Mouse (Mus musculus): ENCODE data around the gene Etfbkmt. TPM values are rescaled to one million over a fixed set of nuclear protein-coding genes. Genes with fewer than 3 reads are reported as not detected.
"Not testable (repeated sequence)": the region's sequence is repeated elsewhere in the genome, so short reads cannot be mapped to it uniquely, and the experiment has no call there.

Gene Etfbkmt
- polyA plus RNA-seq, 1 experiment from 2014 or later, result 13.5 TPM

GRCm38 (mm10) chr6:149179064-149179463 is 39.4 kb downstream of the Etfbkmt start:
- H3K27me3 ChIP-seq, result no peaks in the 10 kb centered on the region
- TF ChIP-seq CTCF (IDR thresholded peaks at IDR 0.05), result no peak
- CTCF ChIA-PET, result interaction anchor here (1.1 to 1.7 kb wide), 2 partner anchors 9 to 17 kb away, joined by 3 to 5 read pairs; partner anchors contain the start of gene Amn1
- in situ Hi-C loops (cut with MboI; ENCODE audit: low pct_unique_long_range_greater_than_20kb), result no loop called here
- DNase-seq (ENCODE audit: low read depth, low spot score) (no peak), ATAC-seq (no peak)
- POLR2A ChIA-PET, result interaction anchor here (0.9 kb wide), 1 partner anchor 10 kb away, joined by 3 read pairs; the partner anchor contains the start of gene Amn1

GRCm38 (mm10) chr6:149184007-149184406 is 44.4 kb downstream of the Etfbkmt start:
- no peak for DNase-seq (ENCODE audit: low read depth, low spot score)
- TF ChIP-seq CTCF (IDR thresholded peaks at IDR 0.05), result no peak
- H3K27me3 ChIP-seq, result no peaks in the 10 kb centered on the region
- CTCF ChIA-PET, result no interaction called here
- in situ Hi-C loops (cut with MboI; ENCODE audit: low pct_unique_long_range_greater_than_20kb), result no loop called here
- POLR2A ChIA-PET, result no interaction called here
- no peak for ATAC-seq

- in situ Hi-C loops (cut with MboI; ENCODE audit: low pct_unique_long_range_greater_than_20kb), result no loop called here
- no peak for TF ChIP-seq CTCF (IDR thresholded peaks at IDR 0.05)
- ChIA-PET CTCF (interaction anchor here (1.9 kb wide), 1 partner anchor 8 kb away, joined by 5 read pairs; no protein-coding TSS in a partner anchor), POLR2A (interaction anchor here (0.6 to 1.0 kb wide), 2 partner anchors 55 to 124 kb away, joined by 3 read pairs; no protein-coding TSS in a partner anchor)
- DNase-seq (ENCODE audit: low read depth, low spot score) (no peak), ATAC-seq (no peak)
- H3K27me3 ChIP-seq, result no peaks in the 10 kb centered on the region
Observed at GRCm38 (mm10) chr6:149187371-149187770, 47.7 kb downstream of the Etfbkmt start.

GRCm38 (mm10) chr6:149188041-149188924 is 48.6 kb downstream of the Etfbkmt start, which contains the start of gene Amn1:
Gene Amn1, minus strand, starts transcription at chr6:149188712.
- in situ Hi-C loops (cut with MboI; ENCODE audit: low pct_unique_long_range_greater_than_20kb), result no loop called here
- H3K27me3 ChIP-seq, result no peaks in the 10 kb centered on the region
- POLR2A ChIA-PET, result interaction anchor here (1.0 to 1.7 kb wide), 4 partner anchors 10 to 123 kb away, joined by 3 to 5 read pairs (median 3); partner anchors contain the start of gene Resf1
- CTCF ChIA-PET, result interaction anchor here (1.1 to 1.9 kb wide), 2 partner anchors 9 to 186 kb away, joined by 4 to 5 read pairs; no protein-coding TSS in a partner anchor
- no peak for TF ChIP-seq CTCF (IDR thresholded peaks at IDR 0.05)
- DNase-seq (ENCODE audit: low read depth, low spot score) (peak; percentile 72), ATAC-seq (peak; percentile 98)

GRCm38 (mm10) chr6:149188925-149189257 is 49.2 kb downstream of the Etfbkmt start:
- no peak for TF ChIP-seq CTCF (IDR thresholded peaks at IDR 0.05)
- no peak for DNase-seq (ENCODE audit: low read depth, low spot score)
- no peaks in the 10 kb centered on the region for H3K27me3 ChIP-seq
- in situ Hi-C loops (cut with MboI; ENCODE audit: low pct_unique_long_range_greater_than_20kb), result no loop called here
- ChIA-PET POLR2A (interaction anchor here (1.1 to 1.7 kb wide), 3 partner anchors 10 to 121 kb away, joined by 3 to 5 read pairs (median 3); partner anchors contain the start of gene Resf1), CTCF (interaction anchor here (1.1 kb wide), 1 partner anchor 185 kb away, joined by 4 read pairs; no protein-coding TSS in a partner anchor)
- no peak for ATAC-seq

GRCm38 (mm10) chr6:149189340-149189922 is 49.8 kb downstream of the Etfbkmt start:
- no peak for TF ChIP-seq CTCF (IDR thresholded peaks at IDR 0.05)
- no peak for ATAC-seq
- ChIA-PET POLR2A (interaction anchor here (1.1 to 1.7 kb wide), 2 partner anchors 11 to 120 kb away, joined by 3 to 5 read pairs; partner anchors contain the start of gene Resf1), CTCF (no interaction called here)
- DNase-seq (ENCODE audit: low read depth, low spot score), result no peak
- H3K27me3 ChIP-seq, result no peaks in the 10 kb centered on the region
- in situ Hi-C loops (cut with MboI; ENCODE audit: low pct_unique_long_range_greater_than_20kb), result no loop called here

GRCm38 (mm10) chr6:149191951-149192350 is 52.3 kb downstream of the Etfbkmt start:
- CTCF ChIA-PET; in situ Hi-C loops (cut with MboI; ENCODE audit: low pct_unique_long_range_greater_than_20kb); ATAC-seq; DNase-seq (ENCODE audit: low read depth, low spot score); H3K27me3 ChIP-seq; POLR2A ChIA-PET: not testable (repeated sequence)

- DNase-seq (ENCODE audit: low read depth, low spot score) (peak; percentile 60), ATAC-seq (peak; percentile 60)
- POLR2A ChIA-PET, result interaction anchor here (1.6 kb wide), 1 partner anchor 116 kb away, joined by 3 read pairs; the partner anchor contains the start of gene Resf1
- CTCF ChIA-PET, result interaction anchor here (0.9 kb wide), 1 partner anchor 182 kb away, joined by 3 read pairs; no protein-coding TSS in a partner anchor
- in situ Hi-C loops (cut with MboI; ENCODE audit: low pct_unique_long_range_greater_than_20kb), result no loop called here
- no peaks in the 10 kb centered on the region for H3K27me3 ChIP-seq
- peak; percentile 12 for TF ChIP-seq CTCF (IDR thresholded peaks at IDR 0.05)
Observed at GRCm38 (mm10) chr6:149193276-149193905, 53.7 kb downstream of the Etfbkmt start.

- no peaks in the 10 kb centered on the region for H3K27me3 ChIP-seq
- POLR2A ChIA-PET, result no interaction called here
- TF ChIP-seq CTCF (IDR thresholded peaks at IDR 0.05), result no peak
- ATAC-seq (no peak), DNase-seq (ENCODE audit: low read depth, low spot score) (no peak)
- CTCF ChIA-PET, result no interaction called here
- in situ Hi-C loops (cut with MboI; ENCODE audit: low pct_unique_long_range_greater_than_20kb), result no loop called here
Observed at GRCm38 (mm10) chr6:149197116-149197515, 57.5 kb downstream of the Etfbkmt start.

GRCm38 (mm10) chr6:149198572-149198971 is 58.9 kb downstream of the Etfbkmt start:
- no peaks in the 10 kb centered on the region for H3K27me3 ChIP-seq
- CTCF ChIA-PET, result no interaction called here
- TF ChIP-seq CTCF (IDR thresholded peaks at IDR 0.05), result no peak
- no peak for DNase-seq (ENCODE audit: low read depth, low spot score)
- ATAC-seq, result no peak
- POLR2A ChIA-PET, result no interaction called here
- in situ Hi-C loops (cut with MboI; ENCODE audit: low pct_unique_long_range_greater_than_20kb), result no loop called here

Other genes starting within 250 kb of the Etfbkmt start
- 16.6 TPM for gene Caprin2, start 243.6 kb upstream of the Etfbkmt start, polyA plus RNA-seq (2021)
- gene Sinhcaf, start 193.4 kb upstream of the Etfbkmt start, polyA plus RNA-seq (2021), result 72.4 TPM
- gene Dennd5b, start 38.2 kb upstream of the Etfbkmt start, polyA plus RNA-seq (2021), result 6.4 TPM
- gene Gm10203, start 9.7 kb upstream of the Etfbkmt start, polyA plus RNA-seq (2021), result not detected
- 21.9 TPM for gene Amn1, start 48.9 kb downstream of the Etfbkmt start, polyA plus RNA-seq (2021)
- gene Resf1, start 169.6 kb downstream of the Etfbkmt start, polyA plus RNA-seq (2021), result 28.9 TPM

All from Patski (cell line).